Mouse (Mus musculus): Measurements from ENCODE around the gene C2cd2. TPM values are rescaled to one million over a fixed set of nuclear protein-coding genes. Genes with fewer than 3 reads are reported as not detected.

The C2cd2 gene
- polyA plus RNA-seq, 1 experiment from 2014 or later: 18.9 TPM

DNA sequence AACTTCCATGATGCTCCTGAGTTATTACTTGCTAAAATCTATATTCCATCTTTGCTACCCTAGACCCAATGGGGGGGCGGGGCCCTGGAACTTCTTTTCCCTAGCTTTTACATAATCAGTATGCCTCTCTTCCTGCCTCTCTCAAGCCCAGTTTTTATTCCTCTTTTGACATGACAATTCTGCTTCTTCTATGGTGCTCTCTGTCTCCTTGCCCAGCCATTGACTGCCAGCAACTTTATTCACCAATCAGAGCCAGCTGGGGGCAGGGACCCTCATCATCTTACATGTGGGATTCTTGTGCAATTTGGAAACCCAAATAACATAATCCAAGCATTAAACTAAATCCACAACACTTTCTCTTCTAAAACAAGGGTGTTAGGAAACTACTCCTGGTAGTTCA, 19.0 kb upstream of the C2cd2 start:
- H3K4me2 ChIP-seq (ENCODE audit: low read length): no peak overlapping the region

DNA sequence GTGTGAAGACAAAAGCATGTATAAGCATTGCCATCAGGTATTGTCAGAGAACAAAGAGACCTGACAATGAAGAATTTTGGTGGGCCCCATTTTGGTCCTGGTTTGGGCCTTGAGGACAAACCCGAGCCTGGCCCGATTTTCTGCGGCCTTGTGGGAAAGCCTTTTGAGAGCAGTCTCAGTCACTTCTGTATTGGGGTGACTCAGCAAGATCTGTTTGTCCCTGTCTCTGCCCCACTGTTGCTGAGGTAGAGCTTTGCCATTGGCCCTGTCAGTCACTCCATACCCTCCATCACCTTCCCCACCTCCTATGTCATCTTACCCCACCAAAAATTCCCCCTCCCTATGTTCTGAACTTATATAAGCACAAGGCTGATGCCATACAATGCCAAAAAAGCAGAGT, 15.3 kb upstream of the C2cd2 start:
- Histone ChIP-seq H3K4me1 (ENCODE audit: control insufficient read depth in 2 of 2, insufficient read depth in 2 of 2, low read length in 2 of 2) (no peaks in the 10 kb centered on the region), H3K9ac (ENCODE audit: low read length) (no peak overlapping the region), H3K9me3 (ENCODE audit: control insufficient read depth, low read length) (no peaks in the 10 kb centered on the region), H3K36me3 (ENCODE audit: control insufficient read depth, insufficient read depth, low read length) (no peaks in the 10 kb centered on the region), H3K27me3 (ENCODE audit: control insufficient read depth, insufficient read depth, low read length) (no peaks in the 10 kb centered on the region), H3K4me3 (ENCODE audit: control insufficient read depth in 1 of 2, insufficient read depth in 1 of 2, low read depth in 1 of 2, low read length in 2 of 2) (no peak overlapping the region), H3K27ac (replicated peaks in 1 of 2; ENCODE audit: control insufficient read depth in 1 of 2, insufficient read depth in 1 of 2, low read depth in 2 of 2, low read length in 2 of 2) (no peak overlapping the region), H3K4me2 (ENCODE audit: low read length) (no peak overlapping the region)
- WGBS: 87% methylated on average over 3 of the region's 3 CpGs
- ATAC-seq (ENCODE audit: insufficient number of reproducible peaks, insufficient read depth, low FRiP score, low read depth): no peak

More for the DNA sequence above, 19.0 kb upstream of the C2cd2 start:
- WGBS: 96% methylated on average over 1 of the region's 1 CpGs
- Histone ChIP-seq H3K27ac (replicated peaks in 1 of 2; ENCODE audit: control insufficient read depth in 1 of 2, insufficient read depth in 1 of 2, low read depth in 2 of 2, low read length in 2 of 2) (no peak overlapping the region), H3K4me1 (ENCODE audit: control insufficient read depth in 2 of 2, insufficient read depth in 2 of 2, low read length in 2 of 2) (no peaks in the 10 kb centered on the region), H3K4me3 (ENCODE audit: control insufficient read depth in 1 of 2, insufficient read depth in 1 of 2, low read depth in 1 of 2, low read length in 2 of 2) (no peak overlapping the region), H3K9ac (ENCODE audit: low read length) (no peak overlapping the region), H3K27me3 (ENCODE audit: control insufficient read depth, insufficient read depth, low read length) (no peaks in the 10 kb centered on the region), H3K36me3 (ENCODE audit: control insufficient read depth, insufficient read depth, low read length) (no peaks in the 10 kb centered on the region), H3K9me3 (ENCODE audit: control insufficient read depth, low read length) (no peaks in the 10 kb centered on the region)
- ATAC-seq (ENCODE audit: insufficient number of reproducible peaks, insufficient read depth, low FRiP score, low read depth): no peak

DNA sequence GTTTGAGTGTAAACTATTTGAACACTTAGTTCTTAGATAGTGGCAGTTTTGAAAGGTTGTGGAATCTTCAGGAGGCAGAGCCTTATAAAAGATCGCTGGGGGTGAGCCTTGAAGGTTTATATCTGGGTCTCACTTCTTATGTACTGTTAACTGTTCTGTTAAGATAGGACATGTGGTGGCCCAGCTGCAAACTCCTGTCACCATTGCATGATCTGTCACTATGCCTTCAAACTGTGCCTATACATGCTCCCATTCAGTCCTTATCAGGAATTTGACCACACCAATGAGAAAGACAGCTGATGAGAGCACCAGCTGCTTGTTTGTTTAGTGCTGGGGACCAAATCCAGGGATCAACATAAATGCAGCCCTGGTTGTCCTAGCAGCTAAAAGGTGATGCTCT, 14.9 kb upstream of the C2cd2 start:
- no peaks in the 10 kb centered on the region for H3K36me3 ChIP-seq (ENCODE audit: control insufficient read depth, insufficient read depth, low read length)
- no peak overlapping the region for H3K27ac ChIP-seq (replicated peaks in 1 of 2; ENCODE audit: control insufficient read depth in 1 of 2, insufficient read depth in 1 of 2, low read depth in 2 of 2, low read length in 2 of 2)
- no peak overlapping the region for H3K4me2 ChIP-seq (ENCODE audit: low read length)
- H3K9me3 ChIP-seq (ENCODE audit: control insufficient read depth, low read length): no peaks in the 10 kb centered on the region
- no peaks in the 10 kb centered on the region for H3K4me1 ChIP-seq (ENCODE audit: control insufficient read depth in 2 of 2, insufficient read depth in 2 of 2, low read length in 2 of 2)
- H3K4me3 ChIP-seq (ENCODE audit: control insufficient read depth in 1 of 2, insufficient read depth in 1 of 2, low read depth in 1 of 2, low read length in 2 of 2): no peak overlapping the region
- ATAC-seq (ENCODE audit: insufficient number of reproducible peaks, insufficient read depth, low FRiP score, low read depth): no peak
- H3K9ac ChIP-seq (ENCODE audit: low read length): no peak overlapping the region
- H3K27me3 ChIP-seq (ENCODE audit: control insufficient read depth, insufficient read depth, low read length): no peaks in the 10 kb centered on the region
- 67% methylated on average over 1 of the region's 1 CpGs for WGBS

DNA sequence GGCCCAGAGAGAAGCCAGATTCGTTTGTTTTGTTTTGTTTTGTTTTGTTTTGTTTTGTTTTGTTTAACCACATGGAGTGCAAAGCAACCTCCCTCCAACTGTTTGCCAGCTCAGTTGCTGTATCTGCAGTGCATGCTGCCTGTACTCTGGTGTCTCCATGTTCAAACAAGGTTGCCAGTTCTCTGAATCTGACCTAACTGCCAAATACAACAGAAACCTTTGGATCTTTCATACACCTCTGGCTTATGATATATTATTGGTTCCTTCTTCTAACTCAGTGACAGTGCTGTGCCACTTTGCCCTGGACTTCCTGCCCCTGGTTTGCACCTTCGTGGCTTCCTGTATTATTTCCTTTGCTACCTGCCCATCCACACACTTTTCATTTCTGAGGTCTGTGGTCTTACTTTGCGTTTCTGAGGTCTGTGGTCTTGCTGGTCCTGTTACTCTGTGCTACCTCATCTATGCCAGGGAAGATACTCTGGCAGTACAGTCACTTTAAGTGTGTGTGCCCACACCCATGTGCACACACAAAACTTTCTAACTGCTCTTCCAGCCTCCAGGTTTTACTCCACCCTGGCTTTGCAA, 1.6 kb upstream of the C2cd2 start:
- Histone ChIP-seq H3K27me3 (ENCODE audit: control insufficient read depth, insufficient read depth, low read length) (no peaks in the 10 kb centered on the region), H3K4me2 (ENCODE audit: low read length) (no peak overlapping the region), H3K27ac (replicated peaks in 1 of 2; ENCODE audit: control insufficient read depth in 1 of 2, insufficient read depth in 1 of 2, low read depth in 2 of 2, low read length in 2 of 2) (no peak overlapping the region), H3K9me3 (ENCODE audit: control insufficient read depth, low read length) (no peaks in the 10 kb centered on the region), H3K4me1 (ENCODE audit: control insufficient read depth in 2 of 2, insufficient read depth in 2 of 2, low read length in 2 of 2) (peaks cover 2 to 18% of the 10 kb centered on the region in 2 experiments), H3K9ac (ENCODE audit: low read length) (no peak overlapping the region), H3K36me3 (ENCODE audit: control insufficient read depth, insufficient read depth, low read length) (no peaks in the 10 kb centered on the region), H3K4me3 (ENCODE audit: control insufficient read depth in 1 of 2, insufficient read depth in 1 of 2, low read depth in 1 of 2, low read length in 2 of 2) (no peak overlapping the region)
- no peak for ATAC-seq (ENCODE audit: insufficient number of reproducible peaks, insufficient read depth, low FRiP score, low read depth)
- 82% methylated on average over 3 of the region's 3 CpGs for WGBS

DNA sequence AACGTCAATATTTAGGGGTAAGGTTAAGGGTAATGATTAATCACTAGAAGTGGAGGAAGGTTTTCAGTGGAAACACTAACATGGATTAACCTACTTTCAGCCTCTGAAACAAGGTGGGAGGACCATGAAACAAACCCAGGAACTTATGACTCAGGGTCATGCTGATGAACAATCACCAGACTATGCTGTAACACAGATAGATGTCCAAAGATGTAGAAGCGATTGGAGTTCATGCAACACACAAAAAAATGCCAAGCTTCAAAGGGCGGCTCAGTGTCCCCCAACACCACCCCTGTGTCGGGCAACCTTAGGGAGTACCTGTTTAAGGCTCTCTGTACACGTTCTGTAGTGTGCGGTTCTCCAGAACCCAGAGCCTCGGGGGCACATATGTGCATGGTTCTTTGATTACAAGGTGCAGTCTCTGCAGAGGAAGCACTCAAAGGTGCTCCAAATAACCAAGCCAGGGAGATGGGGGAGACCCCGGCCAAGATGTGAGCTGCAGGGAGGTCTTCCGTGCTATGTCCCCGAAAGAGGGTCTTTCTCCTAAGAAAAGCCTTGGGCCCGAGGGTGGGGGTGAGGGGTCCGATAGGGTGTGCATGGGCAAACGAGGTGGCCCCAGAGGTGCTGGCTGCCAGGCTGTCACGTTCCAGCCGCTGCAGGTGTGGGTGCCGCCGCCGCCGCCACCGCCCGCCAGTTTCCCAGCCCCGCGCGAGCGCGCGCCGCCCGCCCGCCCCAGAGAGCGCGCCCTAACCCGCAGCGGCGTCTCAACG, 832 bp downstream of the C2cd2 start:
- 6% methylated on average over 36 of the region's 36 CpGs for WGBS
- H3K4me2 ChIP-seq (ENCODE audit: low read length): peak overlapping the region; percentile 93
- peaks cover under 1% of the 10 kb centered on the region; the same call in 1 of the 2 replicates for H3K36me3 ChIP-seq (ENCODE audit: control insufficient read depth, insufficient read depth, low read length)
- peak overlapping the region; percentile 94 for H3K9ac ChIP-seq (ENCODE audit: low read length)
- peak overlapping the region; percentile 94 to 96 for H3K27ac ChIP-seq (replicated peaks in 1 of 2; ENCODE audit: control insufficient read depth in 1 of 2, insufficient read depth in 1 of 2, low read depth in 2 of 2, low read length in 2 of 2)
- no peaks in the 10 kb centered on the region for H3K27me3 ChIP-seq (ENCODE audit: control insufficient read depth, insufficient read depth, low read length)
- peak overlapping the region; percentile 74 to 86 for H3K4me3 ChIP-seq (ENCODE audit: control insufficient read depth in 1 of 2, insufficient read depth in 1 of 2, low read depth in 1 of 2, low read length in 2 of 2)
- no peak; the same call in 1 of the 2 replicates for ATAC-seq (ENCODE audit: insufficient number of reproducible peaks, insufficient read depth, low FRiP score, low read depth)
- H3K9me3 ChIP-seq (ENCODE audit: control insufficient read depth, low read length): no peaks in the 10 kb centered on the region
- peaks cover 8 to 41% of the 10 kb centered on the region in 2 experiments for H3K4me1 ChIP-seq (ENCODE audit: control insufficient read depth in 2 of 2, insufficient read depth in 2 of 2, low read length in 2 of 2)

DNA sequence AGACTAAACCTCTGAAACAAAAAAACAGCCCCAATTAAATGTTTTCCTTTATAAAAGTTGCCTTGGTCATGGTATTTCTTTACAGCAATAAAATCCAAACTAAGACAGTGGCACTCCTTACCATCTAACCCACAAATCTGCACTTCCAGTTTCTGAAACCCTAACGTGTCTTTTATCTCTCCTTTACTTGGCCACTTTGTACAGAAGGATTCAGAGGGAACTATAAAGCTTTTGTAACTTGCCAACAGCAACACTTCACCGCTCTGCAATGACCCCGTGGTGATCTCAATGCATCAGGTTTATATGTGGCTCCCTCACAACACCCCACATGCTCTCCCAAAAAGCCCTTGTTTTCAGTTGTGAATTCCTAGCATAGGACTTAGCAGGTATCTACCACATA, 2.0 kb downstream of the C2cd2 start:
- H3K9me3 ChIP-seq (ENCODE audit: control insufficient read depth, low read length): no peaks in the 10 kb centered on the region
- H3K36me3 ChIP-seq (ENCODE audit: control insufficient read depth, insufficient read depth, low read length): peaks cover 12% of the 10 kb centered on the region
- H3K4me3 ChIP-seq (ENCODE audit: control insufficient read depth in 1 of 2, insufficient read depth in 1 of 2, low read depth in 1 of 2, low read length in 2 of 2): no peak overlapping the region
- H3K27me3 ChIP-seq (ENCODE audit: control insufficient read depth, insufficient read depth, low read length): peaks cover 8% of the 10 kb centered on the region; the same call in 1 of the 2 replicates
- H3K4me1 ChIP-seq (ENCODE audit: control insufficient read depth in 2 of 2, insufficient read depth in 2 of 2, low read length in 2 of 2): peaks cover 9 to 45% of the 10 kb centered on the region in 2 experiments
- H3K9ac ChIP-seq (ENCODE audit: low read length): no peak overlapping the region
- 71% methylated on average over 3 of the region's 3 CpGs for WGBS
- no peak for ATAC-seq (ENCODE audit: insufficient number of reproducible peaks, insufficient read depth, low FRiP score, low read depth)
- H3K4me2 ChIP-seq (ENCODE audit: low read length): no peak overlapping the region
- H3K27ac ChIP-seq (replicated peaks in 1 of 2; ENCODE audit: control insufficient read depth in 1 of 2, insufficient read depth in 1 of 2, low read depth in 2 of 2, low read length in 2 of 2): no peak overlapping the region

DNA sequence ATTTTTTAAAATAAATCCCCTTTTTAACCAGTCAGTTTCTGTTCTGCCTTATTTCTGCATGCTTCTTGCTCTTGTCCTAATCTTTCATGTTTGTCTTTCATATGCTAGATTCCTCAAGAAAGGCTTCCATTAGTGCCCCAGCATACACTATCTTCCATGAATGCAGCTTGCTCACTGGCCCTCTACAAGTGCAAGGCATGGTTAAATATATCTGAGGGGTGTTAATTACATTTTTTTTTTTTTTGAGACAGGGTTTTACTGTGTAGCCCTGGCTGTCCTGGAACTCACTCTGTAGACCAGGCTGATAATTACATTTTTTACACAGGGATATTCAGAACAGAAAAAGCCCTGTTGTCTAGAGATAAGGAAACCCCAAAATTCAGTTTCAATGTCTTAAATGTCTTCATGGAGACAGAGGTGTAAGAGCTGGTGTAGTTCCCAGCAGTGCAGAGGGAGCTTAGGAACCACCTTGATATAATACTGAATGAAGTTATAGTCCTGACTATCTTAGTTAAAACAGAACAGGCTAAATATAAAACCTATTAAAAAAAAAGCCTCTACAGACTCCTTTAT, 3.9 kb downstream of the C2cd2 start:
- peak overlapping the region in 1 of 2 experiments; percentile 85; a peak in 1 of 4 replicates for H3K27ac ChIP-seq (replicated peaks in 1 of 2; ENCODE audit: control insufficient read depth in 1 of 2, insufficient read depth in 1 of 2, low read depth in 2 of 2, low read length in 2 of 2)
- peaks cover 16% of the 10 kb centered on the region for H3K27me3 ChIP-seq (ENCODE audit: control insufficient read depth, insufficient read depth, low read length)

More for the DNA sequence above, 3.9 kb downstream of the C2cd2 start:
- Histone ChIP-seq H3K4me1 (ENCODE audit: control insufficient read depth in 2 of 2, insufficient read depth in 2 of 2, low read length in 2 of 2) (peaks cover 9 to 45% of the 10 kb centered on the region in 2 experiments), H3K36me3 (ENCODE audit: control insufficient read depth, insufficient read depth, low read length) (peaks cover 31% of the 10 kb centered on the region), H3K9ac (ENCODE audit: low read length) (no peak overlapping the region), H3K4me3 (ENCODE audit: control insufficient read depth in 1 of 2, insufficient read depth in 1 of 2, low read depth in 1 of 2, low read length in 2 of 2) (no peak overlapping the region), H3K4me2 (ENCODE audit: low read length) (peak overlapping the region; percentile 51), H3K9me3 (ENCODE audit: control insufficient read depth, low read length) (no peaks in the 10 kb centered on the region)
- ATAC-seq (ENCODE audit: insufficient number of reproducible peaks, insufficient read depth, low FRiP score, low read depth): no peak
